Mouse (Mus musculus) liver, embryonic 14.5 days (tissue): ENCODE results near the gene Pias1.

ENCODE experiments used
- CTCF ChIP-seq: IDR thresholded peaks from 2 replicates; pipeline ENCODE4 v1.5.1; 2016; ENCODE audit warnings: antibody characterized with exemption, low read depth, control low read depth
- EP300 ChIP-seq: IDR thresholded peaks from 2 replicates; pipeline ENCODE4 v1.6.1; 2016; ENCODE audit warnings: antibody characterized with exemption, low read depth

GRCm38 (mm10) chr9:62970345-62970744 lies 17.4 kb downstream of the Pias1 start:
- TF ChIP-seq CTCF, result no peak
- TF ChIP-seq EP300, result no peak
